Mouse (Mus musculus) liver, adult 2 months (tissue): ENCODE measurements around the gene Myo5a.

Experiments
- CTCF ChIP-seq: fragments of 200-500 bp; IDR thresholded peaks from 2 replicates; pipeline ENCODE4 v1.5.1; 2011; ENCODE audit warnings: low read depth, low read length, control low read depth
- POLR2A ChIP-seq: fragments of 200-500 bp; IDR thresholded peaks from 2 replicates; pipeline ENCODE4 v1.6.1; 2011; ENCODE audit warnings: low read length, control low read depth; ENCODE audit not compliant: insufficient read depth; ENCODE audit errors: extremely low read depth

GRCm38 (mm10) chr9:75193858-75194257 is 123.0 kb downstream of the Myo5a start:
- TF ChIP-seq CTCF, result no peak
- no peak for TF ChIP-seq POLR2A
